Mouse (Mus musculus) stomach, postnatal 0 days (tissue): Measurements from ENCODE around the gene Igdcc3. TPM values are rescaled to one million over a fixed set of nuclear protein-coding genes. Genes with fewer than 3 reads are reported as not detected.

Source experiments
- ATAC-seq: fragments of 200-750 bp; cut with Nextera tagmentation; 2 replicates; pipeline ENCODE4 v1.8.0; 2017; ENCODE audit not compliant: low FRiP score, low TSS enrichment
- DNase-seq: peaks from one replicate; pipeline ENCODE4 v3.0.0-alpha.2; 2016; ENCODE audit warnings: low spot score
- H3K27ac ChIP-seq: fragments of 300-500 bp; sonication (generic); replicated peaks from 2 replicates; pipeline ENCODE4 v1.5.1; 2014; ENCODE audit warnings: mild to moderate bottlenecking, control low read depth
- H3K27me3 ChIP-seq: fragments of 300-500 bp; sonication (generic); 2 replicates; pipeline ENCODE4 v1.6.1; 2014; ENCODE audit warnings: low read length; ENCODE audit not compliant: control insufficient read depth, insufficient read depth
- H3K36me3 ChIP-seq: fragments of 300-500 bp; sonication (generic); 2 replicates; pipeline ENCODE4 v1.6.1; 2014; ENCODE audit warnings: low read length, mixed read lengths; ENCODE audit not compliant: control insufficient read depth, insufficient read depth
- H3K4me1 ChIP-seq: fragments of 300-500 bp; sonication (generic); replicated peaks from 2 replicates; pipeline ENCODE4 v1.6.1; 2014; ENCODE audit warnings: antibody characterized with exemption; ENCODE audit not compliant: control insufficient read depth, insufficient read depth
- H3K4me2 ChIP-seq: fragments of 300-500 bp; sonication (generic); replicated peaks from 2 replicates; pipeline ENCODE4 v1.6.1; 2014; ENCODE audit warnings: low read depth, mild to moderate bottlenecking, control low read depth, moderate library complexity
- H3K4me3 ChIP-seq: fragments of 300-500 bp; sonication (generic); 2 replicates; pipeline ENCODE4 v1.5.1; 2014; ENCODE audit warnings: low read depth, low read length, control low read depth
- H3K9ac ChIP-seq: fragments of 300-500 bp; sonication (generic); 2 replicates; pipeline ENCODE4 v1.6.1; 2014; ENCODE audit warnings: mild to moderate bottlenecking, low read length, control low read depth, mixed read lengths
- H3K9me3 ChIP-seq: fragments of 300-500 bp; sonication (generic); 2 replicates; pipeline ENCODE4 v1.6.1; 2016; ENCODE audit warnings: low read length; ENCODE audit not compliant: control insufficient read depth
- CTCF ChIP-seq: IDR thresholded peaks from 2 replicates; pipeline ENCODE4 v1.5.1; 2016; ENCODE audit warnings: antibody characterized with exemption, low read depth, mild to moderate bottlenecking, moderate library complexity
- EP300 ChIP-seq: optimal IDR thresholded peaks from 2 replicates; pipeline ENCODE3; 2016; ENCODE audit warnings: antibody characterized with exemption
- WGBS: fragments of 180-500 bp; shearing (Covaris S2); extraction: QIAGEN DNeasy Blood & Tissue Kit; methylation state at CpG from one replicate; pipeline ENCODE4 v1.1.7; 2014; 5-methylcytosine and 5-hydroxymethylcytosine counted together
- polyA plus RNA-seq: library from polyadenylated mRNA; unstranded; fragments of >200 nt; fragmentation: Nextera tagmentation; extraction: Ambion mirVana; gene quantifications from 2 replicates; pipeline ENCODE4 v1.2.1, GENCODE M21; 2015

Gene Igdcc3
- polyA plus RNA-seq, 1 experiment from 2014 or later = 0.32 TPM

DNA sequence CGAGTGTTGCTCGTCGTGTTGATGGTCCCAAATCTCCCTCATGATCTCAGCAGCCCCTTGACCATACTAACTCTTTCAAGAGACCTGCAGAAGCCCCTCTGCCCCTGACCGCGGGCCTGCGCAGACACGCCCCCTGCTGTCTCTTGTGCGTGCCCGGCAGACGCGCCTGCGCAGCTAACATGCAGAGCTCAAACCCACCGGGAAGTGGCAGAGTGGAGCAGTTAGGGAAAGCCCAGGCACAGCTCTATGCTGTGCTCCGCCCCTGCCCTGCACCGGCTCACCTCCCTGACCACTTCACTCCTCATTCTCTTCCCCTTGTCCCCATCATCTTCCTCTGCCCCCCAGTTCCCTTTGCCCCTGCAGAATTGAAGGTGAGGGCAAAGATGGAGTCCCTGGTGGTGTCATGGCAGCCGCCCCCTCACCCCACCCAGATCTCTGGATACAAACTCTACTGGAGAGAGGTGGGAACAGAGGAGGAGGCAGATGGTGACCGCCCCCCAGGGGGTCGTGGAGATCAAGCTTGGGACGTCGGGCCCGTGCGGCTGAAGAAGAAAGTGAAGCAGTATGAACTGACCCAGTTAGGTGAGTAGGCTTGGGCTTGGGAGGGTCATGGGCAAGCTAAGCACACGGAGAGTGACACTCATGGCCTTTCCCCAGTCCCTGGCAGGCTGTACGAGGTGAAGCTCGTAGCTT, 12.7 kb upstream of the Igdcc3 start:
- ATAC-seq (peak; percentile 30; the same call in 1 of the 2 replicates), DNase-seq (peak; percentile 46)
- H3K9ac ChIP-seq = no peak overlapping the region
- H3K27ac ChIP-seq = no peak overlapping the region
- no peak overlapping the region for H3K4me3 ChIP-seq
- no peak overlapping the region; the same call in 1 of the 2 replicates for H3K4me2 ChIP-seq
- 32% methylated on average over 25 of the region's 25 CpGs for WGBS
- TF ChIP-seq CTCF (peak; percentile 63), EP300 (no peak)
- H3K36me3 ChIP-seq = peaks cover 4% of the 10 kb centered on the region; the same call in 1 of the 2 replicates
- no peaks in the 10 kb centered on the region for H3K9me3 ChIP-seq
- no peaks in the 10 kb centered on the region for H3K4me1 ChIP-seq
- H3K27me3 ChIP-seq = no peaks in the 10 kb centered on the region

DNA sequence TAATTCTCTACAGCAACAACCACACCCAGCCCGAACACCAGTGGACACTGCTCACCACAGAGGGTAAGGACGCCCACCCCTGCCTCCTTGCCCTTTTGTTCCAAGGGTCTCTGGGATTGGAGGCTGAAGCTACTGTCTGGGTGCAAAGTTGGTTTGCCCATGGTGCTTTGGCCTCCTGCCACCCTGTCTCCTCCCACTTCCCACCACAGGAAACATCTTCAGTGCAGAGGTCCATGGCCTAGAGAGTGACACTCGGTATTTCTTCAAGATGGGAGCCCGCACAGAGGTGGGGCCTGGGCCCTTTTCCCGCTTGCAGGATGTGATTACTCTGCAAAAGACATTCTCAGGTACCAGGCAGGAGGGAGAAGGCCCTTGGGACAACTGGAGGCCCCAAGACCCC, 9.3 kb upstream of the Igdcc3 start:
- no peak overlapping the region for H3K4me3 ChIP-seq
- DNase-seq = no peak
- 80% methylated on average over 5 of the region's 5 CpGs for WGBS
- no peaks in the 10 kb centered on the region for H3K9me3 ChIP-seq
- no peak overlapping the region for H3K4me2 ChIP-seq
- no peaks in the 10 kb centered on the region for H3K4me1 ChIP-seq
- H3K9ac ChIP-seq = no peak overlapping the region
- ATAC-seq = no peak
- H3K36me3 ChIP-seq = peaks cover 9% of the 10 kb centered on the region; the same call in 1 of the 2 replicates
- H3K27ac ChIP-seq = no peak overlapping the region
- TF ChIP-seq CTCF = no peak
- no peaks in the 10 kb centered on the region for H3K27me3 ChIP-seq

DNA sequence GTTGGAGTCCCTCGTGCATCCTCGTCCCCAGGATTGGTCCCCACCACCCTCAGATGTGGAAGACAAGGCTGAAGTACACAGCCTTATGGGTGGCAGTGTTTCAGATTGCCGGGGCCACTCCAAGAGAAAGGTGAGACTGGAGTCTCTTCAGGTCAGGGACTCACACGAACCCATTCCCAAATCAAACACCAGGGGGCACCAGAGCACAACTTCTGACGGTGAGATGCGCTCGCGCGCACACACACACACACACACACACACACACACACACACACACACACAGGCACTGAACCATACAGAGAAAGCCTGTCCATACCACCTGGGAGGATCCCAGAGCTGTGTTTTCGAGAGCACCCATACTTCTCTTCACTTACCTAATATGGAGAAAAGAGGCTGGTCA, 7.2 kb upstream of the Igdcc3 start:
- Histone ChIP-seq H3K27ac (no peak overlapping the region), H3K9me3 (no peaks in the 10 kb centered on the region), H3K27me3 (no peaks in the 10 kb centered on the region), H3K9ac (no peak overlapping the region), H3K4me2 (peak overlapping the region; percentile 5; the same call in 1 of the 2 replicates), H3K4me3 (no peak overlapping the region), H3K4me1 (no peaks in the 10 kb centered on the region), H3K36me3 (peaks cover 9% of the 10 kb centered on the region; the same call in 1 of the 2 replicates)
- peak; percentile 90 for TF ChIP-seq CTCF
- no peak for TF ChIP-seq EP300
- 4% methylated on average over 10 of the region's 10 CpGs for WGBS
- DNase-seq (peak; percentile 85), ATAC-seq (peak; percentile 53)

DNA sequence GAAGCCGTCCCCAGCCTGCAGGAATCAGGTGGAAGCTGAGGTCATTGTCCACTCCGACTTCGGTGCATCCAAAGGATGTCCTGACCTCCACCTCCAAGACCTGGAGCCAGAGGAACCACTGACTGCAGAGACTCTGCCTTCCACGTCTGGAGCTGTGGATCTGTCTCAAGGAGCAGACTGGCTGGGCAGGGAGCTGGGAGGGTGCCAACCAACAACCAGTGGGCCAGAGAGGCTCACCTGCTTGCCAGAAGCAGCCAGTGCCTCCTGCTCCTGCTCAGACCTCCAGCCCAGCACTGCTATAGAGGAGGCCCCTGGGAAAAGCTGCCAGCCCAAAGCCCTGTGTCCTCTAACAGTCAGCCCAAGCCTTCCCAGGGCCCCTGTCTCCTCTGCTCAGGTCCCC, 5.9 kb upstream of the Igdcc3 start:
- Histone ChIP-seq H3K9ac (no peak overlapping the region), H3K27me3 (no peaks in the 10 kb centered on the region), H3K27ac (no peak overlapping the region), H3K36me3 (peaks cover 9% of the 10 kb centered on the region; the same call in 1 of the 2 replicates), H3K9me3 (no peaks in the 10 kb centered on the region), H3K4me2 (no peak overlapping the region), H3K4me1 (no peaks in the 10 kb centered on the region), H3K4me3 (no peak overlapping the region)
- DNase-seq = no peak
- no peak for ATAC-seq
- TF ChIP-seq CTCF (no peak), EP300 (no peak)
- WGBS = 92% methylated on average over 4 of the region's 4 CpGs

DNA sequence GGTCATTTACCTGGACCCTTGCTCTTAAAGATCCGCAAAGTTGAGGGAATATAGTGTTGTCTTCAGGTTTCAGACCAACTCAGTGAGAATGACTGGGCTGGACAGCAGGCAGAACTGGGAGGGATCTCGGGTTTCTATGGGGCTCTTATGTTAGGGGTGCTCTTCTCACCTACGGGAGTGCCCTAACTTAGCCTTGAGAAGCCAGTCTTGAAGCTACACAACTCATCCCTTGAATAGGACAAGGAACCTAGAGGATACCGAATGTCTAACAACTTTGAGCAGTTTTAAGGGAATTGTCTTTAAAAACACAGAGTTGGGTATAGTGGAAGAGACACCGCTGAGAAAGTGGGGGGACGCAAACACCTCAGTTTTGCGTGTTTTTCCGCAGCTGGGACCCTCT, 498 bp upstream of the Igdcc3 start:
- WGBS = 3% methylated on average over 8 of the region's 8 CpGs
- H3K9me3 ChIP-seq = no peaks in the 10 kb centered on the region
- no peaks in the 10 kb centered on the region; the same call in 1 of the 2 replicates for H3K27me3 ChIP-seq
- no peak for DNase-seq
- H3K36me3 ChIP-seq = no peaks in the 10 kb centered on the region
- peak overlapping the region; percentile 70 for H3K4me3 ChIP-seq
- TF ChIP-seq CTCF = no peak
- no peak for TF ChIP-seq EP300
- H3K27ac ChIP-seq = no peak overlapping the region
- 0 out of 2 replicates have a peak, but pooled peaks cover 3% of the 10 kb centered on the region for H3K4me1 ChIP-seq
- no peak for ATAC-seq
- peak overlapping the region; percentile 99 for H3K4me2 ChIP-seq
- H3K9ac ChIP-seq = peak overlapping the region; percentile 60

DNA sequence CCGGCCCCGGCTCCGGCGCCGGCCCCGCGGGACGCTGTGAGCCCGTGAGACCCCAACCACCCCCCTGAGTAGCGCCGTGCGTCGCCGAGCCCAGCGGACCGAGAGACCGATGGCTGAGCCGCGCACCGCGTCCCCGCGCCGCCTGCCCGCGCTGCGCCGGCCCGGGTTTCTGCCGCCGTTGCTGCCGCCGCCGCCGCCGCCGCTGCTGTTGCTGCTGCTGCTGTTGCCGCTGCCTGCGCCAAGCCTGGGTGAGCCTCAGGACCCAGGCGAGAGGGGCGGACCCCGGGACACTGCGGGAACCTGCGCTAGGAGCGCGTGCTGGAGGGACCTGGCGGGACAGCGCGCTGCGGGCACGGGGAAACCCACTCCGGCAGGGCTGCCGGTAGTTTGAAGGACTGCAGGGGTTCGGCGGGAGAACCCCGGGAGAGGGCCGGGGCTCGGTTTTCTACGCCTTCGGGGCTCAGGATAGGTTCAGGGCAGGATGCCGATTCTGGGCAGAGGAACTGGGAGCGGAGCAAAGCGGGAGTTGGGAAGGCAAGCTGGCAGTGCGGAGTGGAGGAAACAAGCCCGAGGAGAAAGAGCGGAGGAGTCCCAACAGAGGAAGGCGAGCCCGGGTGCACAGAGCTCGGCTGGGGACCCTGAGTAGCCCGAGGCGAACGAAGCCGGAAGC, 452 bp downstream of the Igdcc3 start:
- ATAC-seq (peak; percentile 43), DNase-seq (peak; percentile 59)
- Histone ChIP-seq H3K27ac (peak overlapping the region; percentile 56), H3K9me3 (no peaks in the 10 kb centered on the region), H3K27me3 (no peaks in the 10 kb centered on the region; the same call in 1 of the 2 replicates), H3K9ac (peak overlapping the region; percentile 60), H3K4me2 (peak overlapping the region; percentile 99), H3K4me3 (peak overlapping the region; percentile 70), H3K4me1 (0 out of 2 replicates have a peak, but pooled peaks cover 3% of the 10 kb centered on the region), H3K36me3 (no peaks in the 10 kb centered on the region)
- 1% methylated on average over 63 of the region's 73 CpGs for WGBS
- TF ChIP-seq CTCF = no peak
- TF ChIP-seq EP300 = no peak
